Mouse (Mus musculus): ENCODE measurements around the gene Mlf1.

- TF ChIP-seq CTCF (IDR thresholded peaks at IDR 0.05; ENCODE audit: control insufficient read depth, insufficient read depth, low read length) (no peak), POLR2A (IDR thresholded peaks at IDR 0.05; ENCODE audit: borderline replicate concordance, control insufficient read depth, low read depth, low read length) (no peak)
Observed at GRCm38 (mm10) chr3:67344599-67344998, 29.3 kb upstream of the Mlf1 start.
